Mouse (Mus musculus) urinary bladder, adult 2 months (tissue): ENCODE data around the gene Rnf212. TPM values are rescaled to one million over a fixed set of nuclear protein-coding genes. Genes with fewer than 3 reads are reported as not detected.
"Not testable (repeated sequence)": the region's sequence is repeated elsewhere in the genome, so short reads cannot be mapped to it uniquely, and the experiment has no call there.

Experiments
- DNase-seq: peaks from one replicate; pipeline ENCODE4 v3.0.0; 2022; ENCODE audit warnings: low spot score
- polyA plus RNA-seq: library from polyadenylated mRNA; depleted of rRNA; stranded (reverse); fragments of >200 nt; gene quantifications from 2 replicates; pipeline ENCODE4 v1.2.3, GENCODE M21; 2012; rRNA removed

The Rnf212 gene
- polyA plus RNA-seq, result 3.2 and 3.8 TPM in 2 replicates

DNA sequence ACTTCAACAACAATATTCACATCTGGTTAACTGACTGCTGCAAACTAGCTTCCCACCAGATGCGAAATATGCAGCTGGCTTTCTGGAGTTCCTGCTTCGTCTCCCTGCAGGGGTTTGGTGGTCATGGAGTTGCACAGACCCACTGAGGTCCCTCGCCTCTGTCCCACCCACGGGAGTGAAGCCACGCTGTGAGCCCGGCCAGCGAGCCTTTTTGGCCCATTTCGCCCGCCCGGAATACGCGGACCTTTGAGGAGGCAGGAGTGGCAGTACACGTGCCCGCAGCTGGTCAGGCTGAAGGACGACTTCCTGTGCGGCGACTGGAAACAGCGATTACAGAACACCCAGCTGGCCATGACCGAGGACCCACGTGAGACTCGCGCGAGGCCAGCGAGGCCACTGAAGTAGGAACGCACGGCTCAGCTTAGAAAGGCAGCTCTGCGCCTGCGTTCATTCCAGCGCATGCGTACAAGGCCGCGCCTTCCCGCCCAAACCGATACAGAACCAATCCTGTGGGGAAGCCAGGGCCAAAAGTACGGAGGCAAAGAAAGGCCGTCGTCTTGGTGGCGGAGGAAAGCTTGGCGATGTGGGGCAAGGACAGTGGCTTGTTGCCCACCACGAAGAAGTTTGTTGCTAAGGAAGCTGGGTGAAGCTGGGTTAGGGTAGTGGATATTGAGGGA, at the start of gene Rnf212:
Gene Rnf212, minus strand, starts transcription at position 353 of the 677 bp plus-strand sequence.
- DNase-seq, result no peak

DNA sequence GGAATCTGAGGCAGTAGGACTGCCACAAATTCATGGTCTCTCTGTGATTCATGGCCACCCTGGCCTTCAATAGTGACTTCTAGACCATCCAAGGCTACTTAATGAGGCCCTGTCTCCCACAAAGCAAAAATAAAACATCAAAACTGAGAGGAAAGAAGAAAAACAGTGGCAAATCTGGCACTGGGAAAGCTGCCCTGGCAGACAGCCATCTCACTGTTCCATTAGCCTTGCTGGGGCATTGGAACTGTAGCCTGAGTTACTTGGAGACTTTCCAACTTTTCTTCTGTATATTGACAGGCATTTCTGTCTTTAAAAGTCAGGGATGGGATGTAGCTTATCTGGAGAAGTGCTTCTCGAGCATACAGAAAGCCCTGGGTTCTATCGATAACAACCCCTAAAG, 48.5 kb upstream of the Rnf212 start:
- DNase-seq, result no peak

DNA sequence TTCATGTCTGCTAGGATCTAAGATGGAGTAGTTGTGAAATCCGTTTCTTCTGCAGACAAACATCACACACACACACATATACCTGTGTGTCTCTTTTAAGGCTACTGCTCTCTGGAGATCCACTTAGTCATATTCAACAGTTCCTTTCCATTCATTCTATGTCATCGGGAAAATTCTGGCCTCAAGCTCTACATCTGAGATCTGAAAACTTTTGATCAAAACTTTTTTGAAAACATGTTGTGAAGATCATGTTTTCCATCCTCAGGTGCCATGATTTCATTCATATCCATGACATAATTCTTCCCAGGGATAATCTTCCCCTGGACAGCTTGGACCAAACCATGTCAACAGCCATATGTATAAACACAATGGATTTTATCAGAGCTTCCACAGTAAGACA, 34.0 kb upstream of the Rnf212 start, which contains the start of gene Vmn2r8:
Gene Vmn2r8, minus strand, starts transcription at position 101 of the 400 bp plus-strand sequence.
- DNase-seq, result not testable (repeated sequence)

DNA sequence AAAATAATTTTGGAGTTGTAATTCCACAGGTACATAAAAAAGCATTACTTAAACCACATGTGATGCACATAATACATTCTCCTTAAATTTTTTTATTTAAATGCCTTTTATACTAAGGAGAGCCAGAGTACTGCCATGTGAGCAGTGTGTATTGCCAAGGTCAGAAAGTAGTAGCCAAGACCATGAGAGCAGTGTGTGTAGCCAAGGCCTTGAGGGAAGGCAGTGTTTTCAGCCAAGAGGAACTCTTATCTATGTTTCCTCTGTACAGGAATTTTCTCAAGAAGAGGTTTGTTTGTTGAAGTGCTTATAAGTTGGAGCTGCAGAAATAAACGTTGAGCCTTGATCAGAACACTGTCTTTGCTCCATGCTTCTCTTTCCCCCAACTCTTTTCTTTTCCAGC, 28.9 kb upstream of the Rnf212 start:
- DNase-seq, result no peak

DNA sequence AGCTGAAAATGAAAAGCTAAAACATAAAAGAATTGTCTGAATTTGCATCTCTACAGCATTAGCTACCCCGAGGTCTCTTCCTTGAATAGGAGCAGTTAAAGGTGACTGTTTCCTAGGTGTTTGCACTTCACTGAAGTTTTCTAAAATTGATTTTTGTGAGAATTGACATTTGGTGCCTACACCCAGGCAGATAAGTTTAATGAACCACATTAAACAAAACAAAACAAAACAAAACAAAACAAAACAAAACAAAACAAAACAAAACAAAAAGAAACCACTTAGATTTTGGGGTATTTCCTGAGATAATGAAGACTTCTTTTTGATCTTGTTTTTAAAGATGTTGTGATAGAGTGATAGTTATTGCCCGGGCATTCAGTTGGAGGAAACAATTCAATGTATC, 20.5 kb upstream of the Rnf212 start, which contains the start of gene Tmed11:
Gene Tmed11, minus strand, starts transcription at position 101 of the 400 bp plus-strand sequence.
- DNase-seq, result not testable (repeated sequence)

DNA sequence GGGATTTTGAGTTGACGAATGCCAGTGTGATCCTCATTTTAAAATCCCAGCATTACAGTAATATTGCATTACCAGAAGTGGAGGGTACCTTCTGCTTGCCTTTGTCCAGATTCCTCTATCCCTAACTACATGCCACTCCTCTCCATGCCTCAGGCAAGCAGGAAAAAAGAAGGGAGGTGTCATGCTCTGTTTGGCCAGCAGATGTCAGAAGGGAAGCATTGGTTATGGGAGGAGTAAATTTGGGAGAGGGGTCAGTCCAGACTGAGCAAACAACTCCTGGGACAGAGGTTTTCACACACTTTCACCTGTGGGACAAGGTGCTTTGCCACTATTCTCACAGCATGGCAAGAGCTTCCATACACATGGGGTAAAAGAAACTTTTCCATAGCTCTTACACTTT, 15.6 kb upstream of the Rnf212 start:
- not testable (repeated sequence) for DNase-seq

DNA sequence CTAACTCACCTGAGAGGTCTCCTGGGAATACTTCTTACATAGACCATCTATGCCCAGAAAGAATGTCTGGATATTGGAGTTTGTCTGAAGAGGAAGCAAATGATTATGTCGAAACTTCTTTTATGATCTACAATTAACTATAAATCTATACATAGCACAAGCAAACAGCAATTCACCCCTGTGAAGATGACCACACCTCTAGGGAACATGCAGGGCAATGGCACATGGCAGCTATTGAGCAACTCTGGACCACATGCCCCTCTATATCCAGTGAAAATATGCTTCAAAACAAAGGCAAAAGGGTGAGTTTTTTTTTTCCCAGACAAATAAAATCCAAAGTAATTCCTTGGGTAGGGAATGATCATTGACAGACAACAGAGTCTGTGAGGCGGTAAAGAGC, 14.8 kb downstream of the Rnf212 start:
- DNase-seq, result no peak

DNA sequence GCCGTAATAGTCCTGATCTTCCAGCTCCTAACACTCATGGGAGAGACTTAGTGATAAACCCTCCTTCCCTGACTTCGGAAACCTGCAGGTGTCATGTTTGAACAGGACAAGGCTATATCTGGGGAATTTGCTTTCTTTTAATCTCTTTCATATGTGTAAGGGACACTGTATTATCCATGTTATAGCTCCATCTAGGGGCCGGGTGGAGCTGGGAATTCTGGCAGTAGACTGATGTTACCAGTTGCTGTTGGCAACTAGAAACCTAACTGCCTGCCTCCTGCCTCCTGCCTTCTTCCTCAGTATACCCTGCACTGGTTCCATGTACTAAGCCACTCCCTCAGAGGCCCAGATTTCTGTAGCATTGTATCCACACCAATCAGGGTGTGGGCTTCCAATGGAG, 16.4 kb downstream of the Rnf212 start:
- DNase-seq, result no peak

DNA sequence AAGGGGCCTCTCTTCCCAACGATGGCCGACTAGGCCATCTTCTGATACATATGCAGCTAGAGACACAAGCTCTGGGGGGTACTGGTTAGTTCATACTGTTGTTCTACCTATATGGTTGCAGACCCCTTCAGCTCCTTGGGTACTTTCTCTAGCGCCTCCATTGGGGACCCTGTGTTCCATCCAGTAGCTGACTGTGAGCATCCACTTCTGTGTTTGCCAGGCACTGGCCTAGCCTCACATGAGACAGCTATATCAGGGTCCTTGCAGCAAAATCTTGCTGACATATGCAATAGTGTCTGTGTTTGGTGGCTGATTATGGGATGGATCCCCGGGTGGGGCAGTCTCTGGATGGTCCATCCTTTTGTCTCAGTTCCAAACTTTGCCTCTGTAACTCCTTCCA, 23.5 kb downstream of the Rnf212 start:
- DNase-seq, result not testable (repeated sequence)

DNA sequence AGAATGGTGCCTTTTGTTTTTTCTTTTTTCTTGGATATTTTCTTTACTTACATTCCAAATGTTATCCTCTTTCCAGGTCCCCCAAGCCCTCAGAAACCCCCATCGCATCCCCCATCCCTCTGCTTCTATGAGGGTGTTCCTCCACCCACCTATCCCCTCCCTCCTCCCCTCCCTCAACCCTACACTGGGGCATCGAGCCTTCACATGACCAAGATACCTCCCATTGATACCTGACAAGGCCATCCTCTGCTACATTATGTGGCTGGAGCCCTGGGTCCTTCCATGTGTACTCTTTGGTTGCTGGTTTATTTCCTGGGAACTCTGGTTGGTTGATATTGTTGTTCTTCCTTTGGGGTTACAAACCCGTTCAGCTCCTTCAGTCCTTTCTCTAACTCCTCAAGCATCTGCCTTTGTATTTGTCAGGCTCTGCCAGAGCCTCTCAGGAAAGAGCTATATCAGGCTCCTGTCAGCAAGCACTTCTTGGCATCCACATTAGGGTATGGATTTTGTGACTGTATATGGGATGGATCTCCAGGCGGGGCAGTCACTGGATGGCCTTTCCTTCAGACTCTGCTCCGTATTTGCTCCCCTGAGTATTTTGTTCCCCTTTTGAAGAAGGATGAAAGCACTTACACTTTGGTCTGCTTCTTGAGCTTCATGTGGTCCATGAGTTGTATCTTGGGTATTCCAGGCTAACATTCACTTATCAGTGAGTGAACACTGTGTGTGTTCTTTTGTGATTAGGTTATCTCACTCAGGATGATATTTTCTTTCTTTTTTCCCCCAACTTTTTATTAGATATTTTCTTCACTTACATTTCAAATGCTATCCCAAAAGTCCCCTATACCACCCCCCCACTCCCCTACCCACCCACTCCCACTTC, 24.2 kb downstream of the Rnf212 start:
- DNase-seq, result no peak

DNA sequence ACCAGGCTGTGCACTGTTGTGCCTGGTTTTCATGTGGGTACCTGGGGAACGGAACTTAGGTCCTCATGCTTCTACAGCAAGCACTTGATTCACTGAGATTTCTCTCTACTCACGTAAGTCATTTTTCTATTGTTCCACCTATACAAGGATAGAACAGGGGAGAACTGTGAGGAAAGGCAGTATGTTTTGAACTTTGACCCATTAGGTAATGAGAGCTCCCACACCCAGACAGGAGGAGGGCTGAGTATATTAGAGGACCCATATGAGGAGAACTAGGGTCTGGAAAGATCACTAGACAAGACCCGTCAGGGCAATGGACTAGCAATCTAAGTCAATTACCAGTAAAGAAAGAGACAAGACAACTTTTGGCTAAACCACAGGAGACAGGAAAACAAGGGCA, 30.2 kb downstream of the Rnf212 start:
- no peak for DNase-seq

DNA sequence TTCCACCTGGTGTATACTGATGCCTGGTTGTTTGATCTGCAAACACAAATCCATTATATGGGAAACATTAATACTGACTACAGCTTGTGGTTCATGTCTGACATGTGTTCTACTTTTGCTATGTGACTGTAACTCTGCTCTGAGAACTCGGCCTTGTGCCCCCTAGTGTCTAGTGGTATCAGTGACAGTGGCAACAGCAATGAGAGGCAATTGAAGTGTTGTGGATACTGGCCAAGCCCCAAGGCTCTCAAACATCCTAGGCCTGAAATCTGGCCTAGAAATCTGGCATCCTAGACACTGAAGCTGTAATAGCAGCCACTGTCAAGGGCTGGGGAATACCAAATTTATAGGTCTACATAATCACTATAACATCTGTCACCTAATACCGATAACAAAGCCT, 30.9 kb downstream of the Rnf212 start:
- no peak for DNase-seq

DNA sequence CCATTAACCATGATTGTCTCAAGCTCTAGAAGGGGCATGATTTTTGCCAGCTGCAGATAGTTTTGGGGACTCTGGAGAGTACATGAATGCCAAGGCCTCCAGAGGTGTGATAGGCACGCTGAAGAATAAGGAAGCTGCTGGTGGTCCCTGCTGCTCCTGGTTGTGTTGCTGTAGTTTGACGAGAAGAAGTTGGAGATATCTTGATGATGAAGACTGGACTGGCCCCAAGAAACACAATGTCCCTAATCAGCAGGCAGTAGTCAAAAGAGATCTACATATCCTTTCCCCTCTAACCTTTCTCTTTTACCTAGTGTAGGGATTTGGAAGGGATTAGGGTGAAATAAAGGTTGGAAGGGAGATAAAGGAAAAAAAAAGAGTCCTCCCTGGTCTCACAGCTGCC, 32.2 kb downstream of the Rnf212 start:
- no peak for DNase-seq

DNA sequence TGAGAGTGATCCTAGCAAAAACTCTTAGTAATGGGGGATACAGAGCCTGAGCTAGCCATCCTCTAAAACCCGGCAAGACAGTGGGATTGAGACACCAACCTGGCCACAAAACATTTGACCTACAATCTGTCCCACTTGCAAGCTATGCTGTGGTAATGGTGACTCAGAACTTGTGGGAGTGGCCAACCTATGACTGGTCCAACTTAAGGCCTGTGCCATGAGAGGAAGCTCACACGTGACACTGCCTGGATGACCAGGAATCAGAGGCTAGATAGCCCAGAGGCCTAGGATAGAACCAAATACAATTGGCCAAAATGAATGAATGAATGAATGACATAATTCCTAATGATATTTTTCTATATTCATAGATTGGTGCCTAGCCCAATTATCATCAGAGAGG, 32.9 kb downstream of the Rnf212 start:
- DNase-seq, result no peak

DNA sequence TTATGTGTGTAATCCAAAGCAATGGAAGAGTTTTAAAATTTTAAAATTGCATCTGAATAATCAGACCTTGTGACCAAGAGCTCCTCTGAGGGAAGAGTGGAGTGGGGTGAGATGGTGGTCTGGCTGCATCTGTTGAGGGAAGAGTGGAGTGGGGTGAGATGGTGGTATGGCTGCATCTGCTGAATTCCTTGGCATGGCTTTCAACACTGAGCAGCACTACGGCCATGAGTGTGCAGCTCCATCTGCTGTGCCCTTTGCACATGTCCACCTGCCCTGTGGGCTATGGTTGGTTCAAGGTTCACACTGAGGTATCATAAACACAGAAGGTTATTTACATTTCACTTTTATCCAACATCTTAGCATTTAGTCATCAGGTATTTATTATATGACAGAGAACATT, 47.4 kb downstream of the Rnf212 start:
- DNase-seq, result no peak

DNA sequence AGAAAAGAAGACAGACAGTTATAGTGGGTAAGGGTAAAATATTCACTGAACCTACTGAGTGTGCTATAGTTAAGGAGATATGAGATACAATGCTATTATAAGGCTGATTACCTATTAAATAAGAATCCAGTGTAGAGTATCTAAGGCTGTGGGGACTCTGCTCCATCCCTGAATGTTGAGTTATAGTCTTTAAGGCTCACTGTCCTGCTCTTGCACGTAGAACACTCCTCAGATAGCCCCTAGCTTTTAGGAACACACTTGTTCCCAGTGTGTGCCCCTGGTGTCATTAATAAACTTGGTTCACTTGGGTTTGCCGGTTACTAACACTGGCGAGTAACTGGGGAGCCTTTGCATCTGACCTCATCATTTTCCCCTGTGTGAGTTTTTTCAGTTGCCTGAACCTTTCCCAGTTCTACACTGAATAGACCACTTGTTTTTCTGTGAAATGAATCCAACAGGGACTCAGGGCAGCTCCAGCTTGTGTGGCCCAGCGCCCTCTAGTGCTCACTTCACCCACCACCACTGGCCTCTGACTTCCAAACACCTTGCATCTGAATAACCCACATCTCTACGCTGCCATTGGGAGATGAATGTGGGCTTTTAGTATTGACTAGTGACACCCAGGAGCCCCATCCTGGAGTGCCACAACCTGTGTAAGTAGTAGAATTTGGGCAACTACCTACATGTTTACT, 48.1 kb downstream of the Rnf212 start:
- DNase-seq, result no peak

DNA sequence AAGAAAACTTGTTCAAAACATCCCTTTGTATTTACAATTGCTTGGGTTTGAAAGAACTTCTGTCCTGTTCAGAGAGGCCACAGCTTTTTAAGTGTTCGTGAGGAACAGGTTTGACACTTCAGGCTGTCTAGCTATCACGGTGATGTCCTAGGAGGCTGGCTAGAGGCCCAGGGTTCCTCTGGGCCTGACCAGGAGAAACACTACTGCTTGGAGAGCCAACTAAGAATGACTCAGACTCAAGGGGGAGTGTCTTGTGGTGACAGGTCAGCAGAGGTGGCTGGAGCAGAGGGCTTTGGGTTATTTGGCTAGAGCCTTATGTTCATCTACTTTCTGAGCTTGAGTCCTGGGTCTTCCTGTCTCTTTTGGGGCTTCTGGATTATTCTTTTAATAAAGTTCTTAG, 50.8 kb downstream of the Rnf212 start:
- DNase-seq, result no peak

DNA sequence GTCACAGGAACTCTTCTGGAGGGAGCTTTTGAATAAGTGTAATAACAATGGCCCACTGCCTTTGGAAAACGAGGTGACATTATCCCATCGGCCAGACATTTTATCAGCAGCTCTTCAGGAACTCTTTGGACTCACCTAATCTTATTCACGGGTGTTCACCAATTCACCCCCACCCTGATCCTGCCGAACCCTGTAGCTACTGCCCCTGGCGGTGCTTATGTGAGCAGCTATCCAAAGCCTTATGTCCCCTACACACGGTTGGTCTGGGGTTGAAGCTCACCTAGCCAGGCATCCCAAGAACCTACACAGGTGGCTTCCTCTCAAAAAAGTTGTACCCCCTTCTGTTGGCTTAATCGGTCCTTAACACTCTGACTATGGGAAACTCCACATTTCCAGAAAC, 55.0 kb downstream of the Rnf212 start:
- no peak for DNase-seq

DNA sequence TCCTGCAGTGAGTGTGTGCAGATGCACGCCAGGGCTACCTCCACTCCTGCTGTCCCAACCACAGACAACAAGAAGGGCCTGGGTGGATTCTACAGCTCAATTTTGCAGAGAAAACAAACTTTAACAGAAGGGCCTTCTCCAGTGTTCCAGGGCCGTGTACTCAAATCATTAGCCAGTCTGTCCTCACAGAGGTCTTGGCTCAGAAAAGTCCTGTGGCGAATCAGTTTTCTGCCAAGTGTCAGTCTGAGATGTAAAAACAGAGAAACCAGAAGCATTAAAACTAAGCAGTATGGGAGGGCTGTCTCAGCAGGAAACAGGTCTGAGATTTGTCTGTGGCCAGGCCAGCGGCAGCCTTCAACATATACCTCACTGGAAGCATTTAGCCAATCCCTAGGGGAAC, 56.7 kb downstream of the Rnf212 start:
- no peak for DNase-seq

DNA sequence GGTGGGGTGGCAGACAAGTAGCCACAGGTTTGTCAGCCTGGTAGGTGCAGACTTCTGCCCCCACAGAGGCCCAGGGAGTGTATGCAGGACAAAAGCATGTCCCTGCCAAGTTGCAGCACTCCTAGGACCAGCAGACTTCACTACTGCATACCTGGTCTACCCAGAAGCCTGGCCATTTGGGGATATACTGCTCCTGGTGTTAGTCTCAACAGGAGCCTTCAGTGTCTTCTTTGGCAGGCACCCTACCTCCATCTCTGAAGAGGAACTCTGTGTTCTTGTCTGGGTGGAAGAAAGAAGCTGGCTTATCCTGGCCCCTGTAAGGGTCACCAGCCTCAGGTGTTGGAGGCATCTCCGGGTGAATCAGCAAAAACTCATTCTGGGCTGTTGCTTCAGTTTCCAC, 58.8 kb downstream of the Rnf212 start:
- DNase-seq, result peak; percentile 13

DNA sequence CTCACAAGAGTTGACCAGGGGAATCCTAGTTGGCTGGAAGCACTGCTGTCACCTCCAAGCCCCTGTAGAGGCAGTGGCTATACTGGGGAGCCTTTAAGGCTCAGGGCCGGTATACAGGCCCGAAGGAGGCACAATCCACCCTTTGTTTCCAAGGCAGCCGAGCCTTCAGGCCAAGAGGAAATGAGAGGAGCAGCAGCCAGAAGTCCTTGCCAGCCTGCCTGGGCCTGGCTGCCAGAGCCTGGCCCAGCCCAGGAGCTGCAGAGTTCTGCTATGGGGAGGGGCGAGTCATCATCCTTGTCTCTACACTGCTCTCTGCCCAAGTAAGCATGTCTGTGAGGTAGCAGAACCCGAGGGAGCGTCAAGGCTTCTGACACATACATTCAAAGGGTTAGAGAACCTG, 60.6 kb downstream of the Rnf212 start:
- DNase-seq, result no peak

DNA sequence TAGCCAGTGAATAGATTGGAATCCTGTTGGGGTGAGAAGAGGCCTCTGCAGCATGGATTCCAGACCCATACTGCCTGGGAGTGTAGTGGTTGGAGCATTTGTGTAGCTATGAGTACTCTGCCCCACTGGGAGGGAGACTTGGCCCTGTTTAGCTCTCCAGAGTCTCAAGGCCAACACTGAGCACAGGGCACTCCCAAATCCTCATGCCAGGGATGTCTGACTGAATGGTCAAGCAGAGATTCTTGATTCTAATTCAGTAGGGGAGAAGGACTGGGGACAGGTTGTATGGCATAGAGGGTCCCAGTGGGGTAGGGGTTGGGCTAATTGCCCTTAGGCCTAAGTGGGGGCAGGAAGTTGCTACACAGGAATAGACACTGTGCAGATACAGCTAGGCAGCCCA, 61.1 kb downstream of the Rnf212 start:
- DNase-seq, result no peak
